ENCODE assay signal across 15 mouse cellular contexts in genomic region chr13:64000303-64000702, GRCm38 (mm10).
"Had no signal": no experiment of that assay in that cellular context is flagged by ENCODE, and none has a peak within 500 bp of the region (broad histone marks: within the 10 kb centered on the region; RNA-seq: fewer than 3 reads in every experiment).

No protein-coding gene starts in this region.

- H3K9me3 ChIP-seq: intestine, embryonic 15.5 days; kidney, embryonic 15.5 days; limb, embryonic 12.5 days; liver, embryonic 13.5 days; midbrain, embryonic 13.5 days; neural tube, embryonic 13.5 days had no signal

- H3K4me3 ChIP-seq: intestine, embryonic 15.5 days; kidney, embryonic 15.5 days; limb, embryonic 12.5 days; liver, embryonic 13.5 days; midbrain, embryonic 13.5 days; myocyte; neural tube, embryonic 13.5 days had no signal

- H3K36me3 ChIP-seq: intestine, embryonic 15.5 days; kidney, embryonic 15.5 days; limb, embryonic 12.5 days; liver, embryonic 13.5 days; midbrain, embryonic 13.5 days; neural tube, embryonic 13.5 days had no signal

- H3K27ac ChIP-seq: intestine, embryonic 15.5 days; kidney, embryonic 15.5 days; limb, embryonic 12.5 days; liver, embryonic 13.5 days; midbrain, embryonic 13.5 days; neural tube, embryonic 13.5 days had no signal

- DNase-seq: kidney, adult 18-20 months; kidney, postnatal 14 days; layer of hippocampus, adult 9-11 months; liver; liver, embryonic 13.5 days; liver, postnatal 0 days; right cerebral cortex, adult 18-20 months; right cerebral cortex, postnatal 25 days; thymus, postnatal 4 days had no signal

- H3K27me3 ChIP-seq: intestine, embryonic 15.5 days; kidney, embryonic 15.5 days; limb, embryonic 12.5 days; liver, embryonic 13.5 days had no signal

- H3K4me1 ChIP-seq: liver, embryonic 13.5 days had no signal

- H3K4me2 ChIP-seq: intestine, embryonic 15.5 days; kidney, embryonic 15.5 days; limb, embryonic 12.5 days; liver, embryonic 13.5 days; midbrain, embryonic 13.5 days; neural tube, embryonic 13.5 days had no signal

- ATAC-seq: intestine, embryonic 15.5 days; liver, postnatal 0 days; midbrain, embryonic 13.5 days had no signal

- H3K9ac ChIP-seq: intestine, embryonic 15.5 days; kidney, embryonic 15.5 days; limb, embryonic 12.5 days; liver, embryonic 13.5 days; liver, postnatal 0 days; midbrain, embryonic 13.5 days; neural tube, embryonic 13.5 days had no signal
